Mouse (Mus musculus) embryonic facial prominence, embryonic 15.5 days (tissue): ENCODE measurements around the gene Slc35g2. TPM values are rescaled to one million over a fixed set of nuclear protein-coding genes. Genes with fewer than 3 reads are reported as not detected.

Experiments
- ATAC-seq: fragments of 200-750 bp; cut with Nextera tagmentation; 2 replicates; pipeline ENCODE4 v1.8.0; 2017; ENCODE audit warnings: low read depth, moderate TSS enrichment; ENCODE audit not compliant: insufficient number of reproducible peaks, low FRiP score, low TSS enrichment
- H3K27ac ChIP-seq: fragments of 300-500 bp; sonication (generic); replicated peaks from 2 replicates; pipeline ENCODE4 v1.5.1; 2015; ENCODE audit warnings: mild to moderate bottlenecking, inconsistent platforms
- H3K27me3 ChIP-seq: fragments of 300-500 bp; sonication (generic); 2 replicates; pipeline ENCODE4 v1.6.1; 2015; ENCODE audit warnings: inconsistent platforms
- H3K36me3 ChIP-seq: fragments of 300-500 bp; sonication (generic); 2 replicates; pipeline ENCODE4 v1.6.1; 2015; ENCODE audit warnings: mild to moderate bottlenecking, inconsistent platforms
- H3K4me1 ChIP-seq: fragments of 300-500 bp; sonication (generic); 2 replicates; pipeline ENCODE4 v1.6.1; 2015; ENCODE audit warnings: inconsistent platforms
- H3K4me2 ChIP-seq: fragments of 300-500 bp; sonication (generic); replicated peaks from 2 replicates; pipeline ENCODE4 v1.6.1; 2015; ENCODE audit warnings: mild to moderate bottlenecking, inconsistent platforms
- H3K4me3 ChIP-seq: fragments of 300-500 bp; sonication (generic); replicated peaks from 2 replicates; pipeline ENCODE4 v1.5.1; 2015; ENCODE audit warnings: mild to moderate bottlenecking, inconsistent platforms
- H3K9ac ChIP-seq: fragments of 300-500 bp; sonication (generic); 2 replicates; pipeline ENCODE4 v1.6.1; 2015; ENCODE audit warnings: inconsistent platforms
- H3K9me3 ChIP-seq: fragments of 300-500 bp; sonication (generic); replicated peaks from 2 replicates; pipeline ENCODE4 v1.6.1; 2016; ENCODE audit warnings: inconsistent platforms
- WGBS: fragments of 180-500 bp; shearing (Covaris S2); methylation state at CpG from one replicate; pipeline ENCODE4 v1.1.7; 2015; 5-methylcytosine and 5-hydroxymethylcytosine counted together
- polyA plus RNA-seq: library from polyadenylated mRNA; unstranded; fragments of >200 nt; fragmentation: Nextera tagmentation; extraction: Ambion mirVana; gene quantifications from 2 replicates; pipeline ENCODE4 v1.2.1, GENCODE M21; 2015

Gene Slc35g2
- polyA plus RNA-seq, 1 experiment from 2014 or later = 4.8 TPM

DNA sequence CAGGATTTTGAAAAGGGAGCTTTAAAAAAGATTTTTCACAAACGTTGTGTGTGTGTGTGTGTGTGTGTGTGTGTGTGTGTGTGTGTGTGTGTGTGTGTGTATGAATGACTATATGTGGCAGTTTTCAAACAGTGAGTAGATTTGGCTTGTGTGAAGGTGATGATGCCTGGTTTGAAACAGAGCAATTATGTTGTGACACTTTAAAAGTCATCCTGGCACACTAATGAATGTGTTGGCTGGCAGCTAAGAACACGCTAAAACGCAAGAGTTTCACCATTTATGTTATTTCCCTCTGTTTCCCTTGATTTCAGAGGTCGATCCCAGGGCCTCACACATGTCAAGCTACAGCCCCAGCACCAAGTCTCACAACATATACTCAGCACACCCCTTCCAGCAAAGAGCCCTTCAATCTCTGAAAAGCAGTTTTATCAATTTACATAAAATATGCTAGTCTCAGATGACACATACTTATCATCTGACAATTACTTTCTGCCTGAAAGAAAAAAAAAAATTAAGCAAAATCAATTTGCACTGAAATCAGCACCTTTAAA is 12.8 kb downstream of the Slc35g2 start:
- 79% methylated on average over 4 of the region's 4 CpGs for WGBS
- Histone ChIP-seq H3K4me3 (no peak overlapping the region), H3K27ac (no peak overlapping the region), H3K4me2 (no peak overlapping the region), H3K27me3 (no peaks in the 10 kb centered on the region), H3K36me3 (no peaks in the 10 kb centered on the region), H3K4me1 (no peaks in the 10 kb centered on the region), H3K9ac (no peak overlapping the region), H3K9me3 (no peaks in the 10 kb centered on the region)
- no peak for ATAC-seq

DNA sequence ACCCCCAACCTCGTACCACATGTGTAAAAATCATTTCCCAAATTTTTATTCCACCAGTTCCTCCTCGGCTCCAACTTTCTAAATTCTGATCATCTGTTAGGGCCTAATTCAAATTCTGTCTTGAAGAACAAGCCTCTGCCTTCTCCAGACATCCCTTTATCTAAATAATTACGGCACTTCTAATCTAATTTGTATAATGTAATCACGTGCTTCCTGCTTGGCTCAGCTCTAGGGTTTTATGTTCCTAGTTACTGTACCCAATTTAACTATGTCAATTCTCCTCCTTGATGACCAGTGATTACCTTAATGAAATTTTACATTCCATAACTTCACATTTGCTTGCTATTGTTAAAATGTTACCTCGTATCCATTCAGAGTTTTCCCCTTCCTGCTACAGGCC is 15.2 kb downstream of the Slc35g2 start:
- Histone ChIP-seq H3K9ac (no peak overlapping the region), H3K4me1 (no peaks in the 10 kb centered on the region), H3K27me3 (no peaks in the 10 kb centered on the region), H3K9me3 (0 out of 2 replicates have a peak, but pooled peaks cover 5% of the 10 kb centered on the region), H3K4me2 (no peak overlapping the region), H3K27ac (no peak overlapping the region), H3K4me3 (no peak overlapping the region), H3K36me3 (peaks cover 8% of the 10 kb centered on the region; the same call in 1 of the 2 replicates)
- no peak for ATAC-seq
- WGBS = 30% methylated on average over 5 of the region's 5 CpGs

DNA sequence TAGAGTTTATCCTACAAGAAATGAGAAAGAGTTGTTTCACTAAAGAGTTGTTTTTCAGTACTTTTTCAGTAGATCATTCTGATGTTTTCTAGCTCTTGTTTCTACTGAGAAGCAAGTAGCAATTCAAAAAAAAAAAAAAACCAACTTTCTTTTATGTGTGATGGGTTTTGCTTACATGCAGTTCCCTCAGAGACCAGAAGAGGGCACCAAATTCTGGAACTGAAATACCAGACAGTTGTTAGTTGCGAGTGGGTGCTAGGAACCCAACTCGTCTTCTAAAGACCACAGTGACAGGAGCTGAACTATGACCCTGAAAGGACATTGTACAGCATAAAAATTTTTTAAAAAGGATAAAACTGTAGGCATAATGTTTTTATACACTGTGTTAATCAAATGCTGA is 22.6 kb downstream of the Slc35g2 start:
- H3K4me1 ChIP-seq = peaks cover 7% of the 10 kb centered on the region
- H3K9me3 ChIP-seq = 0 out of 2 replicates have a peak, but pooled peaks cover 8% of the 10 kb centered on the region
- WGBS = 92% methylated on average over 2 of the region's 2 CpGs
- no peak overlapping the region for H3K27ac ChIP-seq
- ATAC-seq = no peak
- no peak overlapping the region for H3K4me3 ChIP-seq
- H3K36me3 ChIP-seq = peaks cover 16% of the 10 kb centered on the region
- no peak overlapping the region for H3K4me2 ChIP-seq
- H3K9ac ChIP-seq = no peak overlapping the region
- H3K27me3 ChIP-seq = no peaks in the 10 kb centered on the region

DNA sequence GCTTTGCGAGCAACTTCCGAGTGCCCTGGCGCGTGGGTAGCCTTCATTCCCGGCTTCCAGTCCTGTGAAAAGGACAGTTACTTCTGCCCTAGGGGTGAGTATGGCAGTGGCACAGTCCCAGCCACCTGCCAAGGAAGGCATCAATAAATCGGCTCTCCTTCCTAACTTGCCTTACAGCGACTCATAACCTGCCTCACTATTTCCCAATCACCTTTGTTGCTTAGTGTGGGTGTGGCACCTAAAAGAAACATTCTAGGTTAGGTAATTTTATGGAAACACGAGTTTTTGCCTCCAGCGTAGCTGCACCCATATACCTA is 24.3 kb downstream of the Slc35g2 start:
- 9% methylated on average over 9 of the region's 9 CpGs for whole genome bisulfite sequencing
- Histone ChIP-seq H3K4me3 (peak overlapping the region; percentile 99), H3K36me3 (peaks cover 8% of the 10 kb centered on the region), H3K9ac (peak overlapping the region; percentile 49), H3K4me2 (peak overlapping the region; percentile 76), H3K9me3 (0 out of 2 replicates have a peak, but pooled peaks cover 3% of the 10 kb centered on the region), H3K27ac (peak overlapping the region; percentile 81), H3K4me1 (peaks cover 7% of the 10 kb centered on the region), H3K27me3 (no peaks in the 10 kb centered on the region)
- no peak for ATAC-seq

DNA sequence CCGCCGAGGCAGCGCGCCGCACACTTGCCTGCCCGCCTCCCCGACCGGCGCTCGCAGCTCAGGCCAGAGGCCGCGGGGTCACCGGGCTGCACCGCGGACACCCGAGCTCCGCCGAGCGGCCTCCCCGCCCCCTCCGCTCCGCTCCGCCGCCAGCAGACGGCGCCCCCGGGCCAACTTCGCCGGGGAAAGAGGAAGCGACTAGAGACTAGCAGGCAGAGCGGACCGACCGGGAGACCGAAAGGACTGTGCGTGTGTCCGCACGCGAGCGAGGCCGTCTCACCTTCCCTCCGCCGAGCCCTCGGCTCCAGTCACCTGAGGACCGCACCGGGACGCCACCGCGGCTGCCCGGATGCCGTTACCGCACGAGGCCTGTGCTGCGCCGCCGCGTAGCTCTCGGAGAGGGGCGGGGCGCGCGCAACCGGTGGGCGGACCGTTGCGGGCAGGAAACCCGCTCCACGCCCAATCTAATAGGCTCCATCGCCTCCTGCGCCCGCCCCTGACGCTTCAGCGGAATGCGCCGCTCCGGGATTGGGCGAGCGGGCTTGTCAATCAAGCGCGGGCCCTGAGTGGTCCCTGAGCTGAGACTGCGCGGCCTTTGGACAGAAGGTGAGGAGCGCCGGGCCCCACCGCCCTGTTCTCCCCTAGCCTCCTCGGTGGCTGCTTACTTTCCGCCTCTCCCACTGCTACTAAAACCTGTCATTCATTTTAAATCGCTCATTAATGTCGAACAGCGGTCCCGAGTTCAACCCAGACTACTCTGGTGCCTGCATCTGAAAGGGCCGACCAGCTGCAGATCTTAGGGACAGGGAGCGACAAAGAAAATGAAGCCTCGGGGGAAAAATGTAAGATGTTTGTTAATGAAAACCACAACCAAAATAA is 24.9 kb downstream of the Slc35g2 start, which contains the start of gene Nck1:
Gene Nck1 (minus strand): TSS at position 420 of the 879 bp plus-strand sequence.
- H3K9me3 ChIP-seq = 0 out of 2 replicates have a peak, but pooled peaks cover 3% of the 10 kb centered on the region
- peak; percentile 100 for ATAC-seq
- peak within 1 kb of the TSS; percentile 93 for H3K27ac ChIP-seq
- H3K4me2 ChIP-seq = peak within 1 kb of the TSS; percentile 76
- peaks cover 8% of the 10 kb centered on the region for H3K36me3 ChIP-seq
- WGBS = under 1% methylated on average over 93 of the region's 93 CpGs
- H3K4me1 ChIP-seq = peaks cover 7% of the 10 kb centered on the region
- no peaks in the 10 kb centered on the region for H3K27me3 ChIP-seq
- peak within 1 kb of the TSS; percentile 76 for H3K9ac ChIP-seq
- peak within 1 kb of the TSS; percentile 99 for H3K4me3 ChIP-seq

DNA sequence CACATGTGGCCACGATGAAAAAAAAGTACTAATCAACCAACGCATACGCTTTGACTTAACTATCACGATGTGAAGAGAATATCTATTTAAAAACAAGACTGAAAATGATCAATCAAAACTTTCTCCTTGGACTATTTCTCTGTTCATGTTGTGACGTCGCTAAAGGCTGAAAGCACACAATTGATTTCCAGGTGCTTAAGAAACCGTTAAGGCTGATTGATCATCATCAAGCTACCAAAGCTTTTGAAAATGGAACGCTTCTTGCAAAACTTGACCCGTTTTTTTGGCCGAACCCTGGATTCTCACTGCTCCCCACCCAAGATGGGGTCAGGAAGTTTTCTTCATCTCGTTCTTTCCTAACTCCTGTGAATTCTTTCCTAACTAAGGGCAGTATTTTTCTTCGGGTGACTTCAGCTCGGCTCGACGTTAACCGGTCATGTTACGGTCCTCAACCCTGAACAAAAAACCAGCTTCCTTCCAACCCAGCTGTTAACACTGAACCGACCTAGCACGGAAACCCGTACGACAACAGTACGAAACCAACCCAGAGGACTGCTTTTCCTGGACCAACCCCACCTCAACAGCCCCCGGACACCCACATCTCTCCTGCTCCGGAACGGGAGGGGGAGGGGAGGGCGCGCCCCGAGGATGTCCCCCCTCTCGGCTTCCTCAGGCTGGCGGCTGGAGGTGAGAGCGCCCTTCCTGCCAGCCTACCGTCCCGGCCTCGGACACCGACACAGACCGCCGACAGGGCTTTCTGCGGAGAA is 25.8 kb downstream of the Slc35g2 start:
- Histone ChIP-seq H3K9ac (peak overlapping the region; percentile 76), H3K9me3 (0 out of 2 replicates have a peak, but pooled peaks cover 3% of the 10 kb centered on the region), H3K27me3 (no peaks in the 10 kb centered on the region), H3K4me1 (peaks cover 7% of the 10 kb centered on the region), H3K4me3 (peak overlapping the region; percentile 99), H3K36me3 (peaks cover 8% of the 10 kb centered on the region), H3K27ac (peak overlapping the region; percentile 93), H3K4me2 (peak overlapping the region; percentile 76)
- WGBS = 1% methylated on average over 36 of the region's 38 CpGs
- peak; percentile 2; the same call in 1 of the 2 replicates for ATAC-seq

DNA sequence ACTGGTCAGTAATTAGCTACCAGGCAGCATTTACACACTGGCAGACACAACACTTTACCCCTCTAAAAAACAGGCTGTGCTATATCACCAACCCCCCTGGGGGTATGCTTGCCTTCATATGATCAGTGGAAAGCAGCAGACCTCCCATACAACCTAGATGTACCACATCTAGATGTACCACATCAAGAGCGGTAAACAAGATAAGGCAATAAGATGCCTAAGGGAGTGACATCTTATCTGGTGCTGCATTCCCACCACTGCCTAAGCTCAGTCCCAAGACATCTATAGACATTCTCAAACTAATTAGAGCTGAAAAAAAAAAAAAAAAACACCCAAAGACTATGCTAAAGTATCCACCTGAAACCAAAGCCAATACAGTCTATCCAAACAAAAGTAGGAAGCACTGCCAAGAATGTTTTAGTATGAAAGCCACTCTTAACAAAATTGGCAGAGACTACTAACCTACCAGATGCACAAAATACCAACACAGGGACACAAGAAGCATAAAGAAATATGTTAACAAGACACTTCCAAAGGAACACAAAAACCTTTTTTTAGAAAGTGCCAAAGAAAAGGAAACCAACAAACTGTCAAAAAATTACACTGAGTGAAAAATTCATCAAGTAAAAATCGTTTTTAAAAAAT is 35.1 kb downstream of the Slc35g2 start:
- H3K4me1 ChIP-seq = peaks cover 10% of the 10 kb centered on the region; the same call in 1 of the 2 replicates
- no peak overlapping the region for H3K4me3 ChIP-seq
- no peak overlapping the region for H3K9ac ChIP-seq
- no peak overlapping the region for H3K4me2 ChIP-seq
- no peaks in the 10 kb centered on the region for H3K9me3 ChIP-seq
- H3K27ac ChIP-seq = no peak overlapping the region
- WGBS = 78% methylated on average over 2 of the region's 2 CpGs
- H3K36me3 ChIP-seq = no peaks in the 10 kb centered on the region
- no peaks in the 10 kb centered on the region for H3K27me3 ChIP-seq
- ATAC-seq = no peak

DNA sequence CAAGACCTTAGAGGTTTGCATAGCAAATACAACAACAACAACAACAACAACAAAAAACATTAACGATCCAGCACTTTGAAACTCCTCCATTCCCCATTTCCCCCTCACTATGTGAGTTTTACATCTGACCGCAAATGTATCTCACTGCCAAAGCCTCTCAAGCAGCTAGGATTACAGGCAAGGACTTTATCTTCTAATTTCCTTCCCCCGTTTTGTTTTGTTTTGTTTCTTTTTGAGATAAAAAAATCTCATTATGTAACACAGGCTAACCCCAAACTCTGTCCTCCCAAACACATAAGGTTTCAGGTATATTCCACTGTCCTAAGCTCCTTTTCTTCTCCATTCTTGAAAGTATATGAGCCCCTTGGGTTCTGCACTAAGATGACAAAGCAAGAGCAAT is 36.2 kb downstream of the Slc35g2 start:
- Histone ChIP-seq H3K4me3 (no peak overlapping the region), H3K27me3 (no peaks in the 10 kb centered on the region), H3K36me3 (no peaks in the 10 kb centered on the region), H3K4me1 (peaks cover 10% of the 10 kb centered on the region; the same call in 1 of the 2 replicates), H3K9me3 (no peaks in the 10 kb centered on the region), H3K4me2 (no peak overlapping the region), H3K27ac (no peak overlapping the region), H3K9ac (no peak overlapping the region)
- WGBS = 84% methylated on average over 3 of the region's 3 CpGs
- ATAC-seq = no peak

DNA sequence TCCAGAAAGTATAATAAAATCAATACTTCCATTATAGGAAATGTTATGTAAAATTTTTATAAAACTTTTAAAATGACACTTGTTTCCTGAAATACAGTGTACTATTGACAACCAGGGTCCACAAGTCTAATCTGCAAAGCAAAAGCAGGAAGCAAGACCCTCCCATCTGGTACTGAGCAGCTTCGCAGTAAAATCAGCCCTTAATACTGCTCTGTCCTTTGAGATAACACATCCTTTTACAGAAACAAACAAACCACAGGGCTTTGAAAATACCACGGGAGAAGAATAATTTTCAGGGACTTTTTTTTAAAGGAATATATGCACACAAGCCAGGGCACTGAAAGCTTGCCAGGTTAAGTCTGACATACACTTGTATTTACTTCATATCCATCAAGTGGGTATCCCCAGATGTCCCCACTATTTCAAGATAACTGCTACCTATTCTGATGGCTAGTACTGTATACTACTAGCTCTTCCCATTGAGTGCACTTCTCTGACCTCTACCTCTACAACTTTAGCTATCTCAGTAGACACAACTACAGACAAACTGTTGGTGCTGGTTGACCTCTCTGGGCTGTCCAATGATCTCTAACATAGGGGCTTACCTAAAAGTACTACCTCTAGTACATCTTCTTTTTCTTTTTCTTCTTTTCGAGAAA is 37.9 kb downstream of the Slc35g2 start:
- Histone ChIP-seq H3K4me3 (no peak overlapping the region), H3K9me3 (peaks cover 6% of the 10 kb centered on the region; the same call in 1 of the 2 replicates), H3K4me2 (no peak overlapping the region), H3K4me1 (peaks cover 10% of the 10 kb centered on the region; the same call in 1 of the 2 replicates), H3K9ac (no peak overlapping the region), H3K27ac (no peak overlapping the region), H3K36me3 (no peaks in the 10 kb centered on the region), H3K27me3 (no peaks in the 10 kb centered on the region)
- WGBS = 71% methylated on average over 3 of the region's 3 CpGs
- ATAC-seq = no peak

DNA sequence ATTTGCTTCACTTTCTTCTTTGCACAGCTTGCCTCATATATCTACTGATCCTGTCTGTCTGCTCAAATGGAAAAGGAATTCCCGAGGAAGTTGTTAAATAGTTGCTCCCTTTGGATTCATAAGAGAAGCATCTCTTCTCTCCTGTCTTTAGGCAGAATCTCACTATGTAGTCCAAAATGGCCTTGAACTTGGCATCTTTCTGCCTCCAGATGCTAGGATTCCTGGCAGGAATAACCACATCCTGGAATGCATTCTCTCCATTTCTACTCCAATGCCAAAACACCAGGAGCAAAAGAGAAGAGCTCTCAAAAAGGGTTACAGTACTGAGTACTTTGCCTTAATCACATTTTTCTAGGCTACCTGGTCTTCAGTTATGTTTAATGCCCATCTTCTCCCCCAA is 39.6 kb downstream of the Slc35g2 start:
- 63% methylated on average over 1 of the region's 1 CpGs for WGBS
- Histone ChIP-seq H3K27ac (no peak overlapping the region), H3K9me3 (peaks cover 6% of the 10 kb centered on the region; the same call in 1 of the 2 replicates), H3K36me3 (no peaks in the 10 kb centered on the region), H3K9ac (no peak overlapping the region), H3K4me3 (no peak overlapping the region), H3K4me2 (no peak overlapping the region), H3K4me1 (peaks cover 8% of the 10 kb centered on the region; the same call in 1 of the 2 replicates), H3K27me3 (no peaks in the 10 kb centered on the region)
- ATAC-seq = no peak
